Mouse (Mus musculus) naive thymus-derived CD4-positive, alpha-beta T cell, adult 2 months (primary cell): ENCODE results near the gene Zp3r.
A peak's percentile ranks its signal among the peaks of the same experiment; 100 is the strongest.
"Not testable (repeated sequence)": the region's sequence is repeated elsewhere in the genome, so short reads cannot be mapped to it uniquely, and the experiment has no call there.

Experiments
- DNase-seq: peaks from one replicate; pipeline ENCODE4 v3.0.0-alpha.2; 2011; ENCODE audit warnings: low read depth

Gene Zp3r

GRCm38 (mm10) chr1:130629521-130629920 lies at the start of gene Zp3r:
Gene Zp3r, minus strand, starts transcription at chr1:130629621.
- peak; percentile 6 for DNase-seq

DNA sequence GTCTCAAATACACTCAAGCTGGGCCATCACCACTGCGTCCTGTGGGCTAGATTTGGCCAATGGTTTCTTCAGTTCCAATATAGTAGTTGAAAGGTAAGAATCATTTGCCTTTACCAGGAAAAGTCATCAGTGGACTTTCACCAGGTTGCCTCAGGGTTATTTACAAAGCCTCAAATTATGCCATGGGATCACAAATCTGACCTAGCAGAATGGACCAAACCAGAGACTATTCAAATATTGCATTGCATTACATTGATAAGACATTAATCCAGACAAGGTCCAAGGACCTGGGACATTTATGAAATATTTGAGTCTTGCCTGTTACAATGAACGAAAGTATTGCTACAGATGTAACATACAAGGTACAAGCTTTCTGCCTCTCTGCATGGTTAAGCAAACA lies 49.1 kb upstream of the Zp3r start:
- DNase-seq = no peak

DNA sequence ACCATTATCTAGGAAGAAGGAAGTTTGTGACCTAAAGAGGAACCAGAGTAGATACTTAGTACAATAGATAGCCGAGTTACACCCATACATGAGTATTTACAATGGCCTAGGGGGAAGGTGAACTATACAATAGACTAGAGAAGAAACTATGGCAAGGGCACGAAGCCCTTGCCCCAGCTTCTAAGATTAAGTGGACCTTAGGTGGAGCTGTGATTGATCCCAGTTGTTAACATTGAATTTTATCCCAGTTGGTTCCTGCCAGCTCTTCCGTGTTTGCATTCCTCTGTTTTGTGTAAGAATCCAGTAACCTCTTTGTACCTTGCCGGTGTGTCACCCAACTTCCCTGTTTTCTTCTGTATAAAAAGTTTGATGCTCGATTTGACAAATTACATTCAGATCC lies 34.2 kb upstream of the Zp3r start:
- DNase-seq = not testable (repeated sequence)

- DNase-seq = no peak
Measured at GRCm38 (mm10) chr1:130661454-130661853, 32.0 kb upstream of the Zp3r start, which contains the start of gene C4bp. Gene C4bp, minus strand, starts transcription at chr1:130661632.

DNA sequence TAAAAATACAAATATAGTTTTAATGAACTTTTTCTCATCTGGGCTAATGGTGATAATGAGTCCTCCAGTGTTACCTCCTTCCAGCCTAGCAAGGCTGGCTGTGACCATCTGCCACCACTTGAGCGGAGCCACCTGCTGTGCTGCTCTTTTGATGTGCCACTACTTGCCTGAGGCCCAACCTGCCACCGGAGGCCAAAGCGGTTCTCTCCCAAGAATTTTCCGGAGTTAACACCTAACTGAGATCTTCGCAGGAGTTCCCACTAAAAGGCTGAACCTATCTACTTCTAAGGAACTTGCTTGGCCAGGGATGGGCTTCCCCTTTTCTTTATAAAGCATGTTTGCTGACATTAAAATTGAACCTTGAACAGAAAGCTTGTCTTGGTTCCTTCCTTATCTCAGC lies 30.2 kb upstream of the Zp3r start:
- not testable (repeated sequence) for DNase-seq

DNA sequence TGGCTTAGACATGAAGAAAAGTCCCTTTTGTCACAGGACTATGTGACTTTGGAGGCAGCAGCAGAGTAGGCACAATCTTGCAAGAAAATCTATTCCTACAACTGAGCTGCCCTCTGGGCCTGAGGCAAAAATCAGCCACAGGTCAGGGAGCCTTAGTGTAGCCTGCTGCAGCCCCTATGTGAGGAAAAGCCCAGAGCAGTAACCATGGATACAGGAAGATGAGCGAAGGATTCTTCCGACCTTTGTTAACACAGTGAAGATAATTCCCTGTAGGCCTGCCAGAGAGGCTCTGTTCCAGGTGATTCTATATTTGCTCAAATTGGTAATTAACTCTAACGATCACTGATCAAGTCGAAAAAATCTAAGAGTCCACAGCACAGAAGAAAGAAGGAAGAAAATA lies 14.7 kb upstream of the Zp3r start:
- no peak for DNase-seq

DNA sequence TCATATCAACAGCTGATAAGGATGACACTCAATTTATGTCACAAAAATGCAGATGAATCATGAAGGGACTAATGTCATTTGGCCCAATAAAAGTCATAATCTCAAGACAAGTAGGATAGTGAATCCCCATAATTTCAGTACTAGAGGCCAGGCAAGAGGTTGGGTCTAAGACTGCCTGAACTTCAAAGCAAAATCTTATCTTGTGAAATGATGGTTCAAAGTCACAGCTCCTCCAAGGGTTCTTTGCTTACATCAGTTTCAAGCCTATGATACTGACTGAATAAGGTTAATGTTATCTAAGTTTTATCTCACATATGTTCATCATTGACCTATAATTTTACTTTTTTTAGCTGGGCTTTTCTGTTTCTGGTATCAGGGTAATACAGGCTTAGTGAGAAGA lies 11.5 kb upstream of the Zp3r start:
- DNase-seq = no peak

DNA sequence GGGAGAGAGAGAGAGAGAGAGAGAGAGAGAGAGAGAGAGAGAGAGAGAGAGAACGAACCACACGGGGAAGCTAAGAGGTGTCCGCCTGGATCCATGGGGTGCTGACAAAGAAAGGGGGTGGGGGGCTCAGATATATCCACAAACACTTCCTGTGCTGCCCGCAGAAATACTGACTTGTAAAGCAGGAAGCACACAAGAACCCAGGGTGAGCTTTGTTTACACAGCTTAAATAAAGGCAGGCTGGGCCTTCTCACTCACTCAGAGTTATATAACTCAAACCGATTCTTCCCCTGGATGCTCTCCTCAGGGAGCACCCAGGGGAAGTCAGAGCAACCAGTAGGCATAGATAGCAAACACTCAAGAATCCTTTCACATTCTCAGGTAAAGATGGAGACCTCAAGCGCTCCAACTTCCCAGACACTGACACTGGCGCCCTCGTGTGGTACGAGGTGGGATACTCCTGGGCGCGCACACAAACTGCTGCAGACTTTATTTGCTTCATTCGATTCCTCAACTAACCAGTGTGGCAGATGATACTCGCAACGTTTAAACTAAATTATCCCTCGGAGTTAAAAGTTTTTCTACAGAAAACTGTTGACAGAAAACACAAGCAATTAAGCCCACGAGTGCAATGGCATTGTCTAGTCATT lies 4.5 kb upstream of the Zp3r start:
- peak; percentile 91 for DNase-seq

DNA sequence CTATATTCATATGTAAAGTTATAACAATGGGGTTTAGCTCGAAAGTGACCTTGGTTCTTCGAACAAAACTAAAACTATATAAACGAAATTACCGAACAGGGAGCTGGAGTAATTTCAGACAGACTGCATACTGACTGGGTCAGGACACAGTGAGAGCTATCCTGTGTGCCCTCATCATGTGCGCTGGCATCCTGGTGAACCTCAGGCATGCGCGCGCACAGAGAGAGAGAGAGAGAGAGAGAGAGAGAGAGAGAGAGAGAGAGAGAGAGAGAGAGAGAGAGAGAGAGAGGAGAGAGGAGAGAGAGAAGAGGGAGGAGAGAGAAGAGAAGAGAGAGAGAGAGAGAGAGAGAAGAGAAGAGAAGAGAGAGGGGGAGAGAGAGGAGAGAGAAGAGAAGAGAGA lies 3.9 kb upstream of the Zp3r start:
- DNase-seq = peak; percentile 34

- DNase-seq = no peak
Measured at GRCm38 (mm10) chr1:130596291-130596690, 33.1 kb downstream of the Zp3r start.

DNA sequence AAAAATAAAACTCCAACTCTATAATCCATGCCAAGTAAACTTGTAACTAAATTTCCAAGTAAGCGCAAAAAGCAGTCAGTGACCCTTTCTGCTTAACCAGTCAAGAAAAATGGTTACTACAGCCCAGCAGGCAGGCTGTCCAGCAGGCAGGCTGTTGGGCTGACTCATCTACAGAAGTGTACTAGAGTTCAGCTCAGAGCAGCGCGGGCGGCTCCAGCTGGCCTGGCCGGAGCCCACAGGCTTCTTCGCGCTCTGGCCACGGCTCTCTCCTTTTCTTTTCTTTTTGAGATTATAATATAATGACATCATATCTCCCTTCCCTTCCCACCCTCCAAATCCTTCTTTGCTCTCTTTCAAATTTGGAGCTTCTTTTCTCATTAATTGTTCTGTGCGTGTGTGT lies 40.8 kb downstream of the Zp3r start:
- DNase-seq = no peak

DNA sequence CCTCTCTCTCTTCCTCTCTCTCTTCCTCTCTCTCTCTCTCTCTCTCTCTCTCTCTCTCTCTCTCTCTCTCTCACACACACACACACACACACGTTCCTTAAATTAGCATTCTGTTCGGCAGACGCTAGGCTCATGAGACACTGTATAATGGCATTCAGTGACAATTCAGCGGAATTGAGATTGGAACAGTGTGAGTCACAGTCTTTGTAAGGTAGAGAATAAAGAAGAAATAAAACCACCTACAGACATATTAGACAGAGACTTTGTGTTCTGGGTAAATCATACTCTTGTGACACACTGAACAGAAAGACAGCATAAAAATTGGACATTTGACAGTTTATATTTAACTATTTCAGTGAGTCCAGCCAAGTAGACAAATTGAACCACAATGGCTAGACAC lies 53.0 kb downstream of the Zp3r start:
- DNase-seq = no peak

GRCm38 (mm10) chr1:130575962-130576361 lies 53.5 kb downstream of the Zp3r start:
- peak; percentile 66 for DNase-seq

DNA sequence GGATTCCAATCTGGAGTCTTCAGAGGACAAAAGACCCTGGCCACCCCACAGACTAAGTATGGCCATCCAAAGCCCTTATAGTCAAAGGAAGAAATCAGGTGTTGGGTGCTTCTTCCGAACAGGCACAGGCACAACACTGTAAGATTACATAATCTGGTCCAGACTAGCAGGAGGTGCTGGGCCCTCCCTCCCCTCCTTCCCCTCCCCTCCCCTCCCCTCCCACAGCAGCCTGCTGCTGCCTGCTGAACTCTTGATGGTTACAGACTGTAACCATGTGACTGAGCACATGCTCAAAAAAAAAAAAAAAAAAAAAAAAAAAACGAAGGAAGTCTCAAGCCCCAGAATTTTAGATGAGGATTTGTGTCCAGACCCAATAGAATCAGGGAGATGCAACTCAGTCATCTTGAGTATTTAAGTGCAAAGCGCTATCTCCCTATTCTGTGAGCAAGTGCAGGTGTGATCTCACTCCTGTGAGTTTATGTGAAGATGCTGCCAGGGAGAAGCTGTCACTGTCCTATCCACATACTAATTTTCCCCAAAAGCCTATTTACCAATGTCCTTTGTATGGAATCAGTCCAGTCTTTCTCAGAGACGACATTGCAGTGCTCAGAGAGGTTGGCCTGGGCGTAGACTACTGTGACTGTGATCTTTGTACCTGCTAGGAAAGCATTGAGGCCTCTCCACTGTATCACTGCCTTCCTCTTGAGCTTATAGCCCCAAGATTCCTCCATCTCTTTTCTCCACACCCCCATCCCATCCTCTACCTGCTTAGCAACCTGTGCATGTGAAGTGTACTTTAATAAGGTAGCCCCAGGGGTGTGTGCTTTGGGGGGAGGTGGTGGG lies 77.8 kb downstream of the Zp3r start:
- peak; percentile 55 for DNase-seq

- peak; percentile 63 for DNase-seq
Measured at GRCm38 (mm10) chr1:130550242-130551167, 78.9 kb downstream of the Zp3r start.

DNA sequence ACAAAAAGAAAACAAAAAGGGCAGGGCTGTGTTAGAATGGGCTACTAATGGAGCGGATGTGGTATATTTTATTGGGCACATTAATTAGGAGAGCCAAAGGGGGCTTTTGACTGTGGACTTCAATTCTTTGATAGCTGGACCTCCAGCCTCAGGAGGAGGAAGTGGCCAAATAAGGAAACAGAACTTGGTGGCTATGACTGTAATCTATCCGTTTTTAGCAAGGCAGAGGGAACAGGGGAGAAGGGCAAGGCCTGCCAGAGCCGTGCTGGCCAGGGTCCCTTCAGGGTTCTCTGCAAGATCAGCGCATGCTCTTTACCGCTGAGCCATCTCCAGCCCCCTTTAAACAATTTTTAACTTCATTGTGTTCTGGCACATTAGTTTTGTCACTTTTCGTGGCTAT lies 79.7 kb downstream of the Zp3r start:
- DNase-seq = no peak

GRCm38 (mm10) chr1:130549160-130549559 lies 80.3 kb downstream of the Zp3r start:
- peak; percentile 17 for DNase-seq

- peak; percentile 82 for DNase-seq
Measured at GRCm38 (mm10) chr1:130547674-130548429, 81.6 kb downstream of the Zp3r start.
